Mouse (Mus musculus) left cerebral cortex, adult 9 months (tissue): ENCODE results near the gene Lyzl6.

Experiments
- DNase-seq, 2 experiments: peaks; one replicate each; pipeline ENCODE4 v3.0.0; 2022; ENCODE audit warnings: low spot score in 2 of 2

The Lyzl6 gene

DNA sequence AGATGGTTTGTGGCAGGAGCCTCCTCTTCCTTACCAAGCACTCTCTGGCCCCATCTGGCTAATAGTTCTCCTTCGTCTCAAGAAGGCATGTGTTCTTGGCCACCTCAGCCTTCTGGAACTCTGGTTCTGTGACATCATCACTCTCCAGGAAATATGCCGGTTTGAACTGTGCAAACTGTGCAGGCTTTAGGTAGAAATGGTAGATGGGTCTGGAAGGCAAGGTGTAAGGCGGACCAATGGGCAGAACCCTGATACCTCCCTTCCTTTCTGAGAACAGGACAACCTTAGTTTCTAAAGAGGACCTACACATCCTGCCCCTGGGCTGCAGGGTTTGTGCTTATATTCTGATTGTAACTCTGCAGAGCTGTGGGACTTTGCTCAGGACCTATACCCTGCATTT, at the start of gene Lyzl6:
Gene Lyzl6 (minus strand): TSS at position 101 of the 400 bp plus-strand sequence.
- DNase-seq: no peak

DNA sequence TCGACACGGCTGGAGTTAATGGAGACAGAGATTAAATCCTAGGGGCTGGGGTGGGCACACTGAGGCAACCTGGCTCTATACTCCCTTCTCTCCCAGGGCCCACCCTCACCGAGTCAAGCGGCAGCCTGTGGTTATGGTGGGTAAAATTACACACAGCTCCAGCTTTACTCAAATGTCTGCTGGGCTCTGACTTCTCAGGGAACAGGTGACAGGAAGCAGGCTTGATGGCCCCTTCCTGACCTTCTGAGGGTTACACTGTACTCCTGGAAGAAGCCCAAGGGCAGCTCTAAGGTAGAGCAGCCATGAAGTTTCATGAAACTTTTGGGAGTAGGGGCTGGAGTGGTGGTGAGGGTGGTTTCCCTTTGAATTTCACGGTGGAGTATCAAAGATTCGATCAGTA, 48.0 kb upstream of the Lyzl6 start:
- no peak for DNase-seq

DNA sequence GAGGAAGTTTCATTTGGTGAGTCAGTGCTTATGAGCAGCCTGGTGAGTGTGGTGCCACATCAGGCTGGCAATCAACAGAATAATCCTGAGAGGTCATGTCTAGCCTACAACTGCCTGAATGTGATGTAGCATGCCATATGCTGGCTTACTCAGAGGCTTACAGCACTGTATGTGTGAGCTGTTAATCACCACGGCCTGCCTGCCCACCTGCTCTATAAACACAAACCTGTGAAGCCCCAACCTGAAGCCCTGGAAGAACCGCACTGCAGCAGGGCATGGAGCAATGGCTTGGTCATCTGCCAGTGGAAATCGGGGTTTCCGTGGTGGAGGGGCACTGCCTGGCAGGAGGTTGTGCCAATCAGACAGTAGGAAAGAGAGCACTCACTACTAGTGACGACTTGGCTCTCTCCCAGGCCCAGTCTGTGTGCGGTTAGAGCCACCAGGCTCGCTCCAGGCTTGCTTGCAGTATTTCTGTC, 46.6 kb upstream of the Lyzl6 start:
- DNase-seq: peak in 1 of 2 experiments; percentile 52

DNA sequence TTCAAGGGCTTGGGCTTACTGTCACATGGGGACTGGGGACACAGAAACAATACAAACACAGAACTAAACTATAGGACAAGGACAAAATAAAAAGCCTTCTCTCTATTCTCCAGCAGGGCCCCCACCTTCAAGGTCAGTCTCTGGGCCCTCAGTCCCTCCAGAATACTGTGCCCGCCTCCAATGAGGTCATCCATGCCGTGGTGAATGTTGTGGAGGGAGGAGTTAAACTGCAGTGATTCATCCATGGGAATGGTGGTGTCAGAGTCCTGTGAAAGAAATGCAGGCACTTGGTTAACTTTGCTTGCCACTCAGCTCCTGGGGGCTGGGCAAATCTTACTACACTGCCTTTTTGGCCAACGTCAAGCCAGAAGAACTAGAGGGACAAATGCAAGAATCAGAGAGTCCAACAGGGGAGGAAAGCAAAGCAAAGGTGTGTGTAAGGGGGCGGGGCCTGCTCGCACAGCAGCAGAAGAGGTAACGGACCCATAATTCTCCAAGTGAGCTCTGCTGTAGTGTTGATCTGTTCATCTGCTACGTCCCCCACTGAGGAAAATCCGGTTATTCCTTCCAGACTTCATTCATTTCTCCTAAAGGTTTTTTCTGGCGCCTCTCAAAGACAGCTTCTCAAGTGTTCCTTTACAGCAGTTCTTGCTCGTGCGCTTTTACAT, 45.1 kb upstream of the Lyzl6 start:
- DNase-seq: no peak

DNA sequence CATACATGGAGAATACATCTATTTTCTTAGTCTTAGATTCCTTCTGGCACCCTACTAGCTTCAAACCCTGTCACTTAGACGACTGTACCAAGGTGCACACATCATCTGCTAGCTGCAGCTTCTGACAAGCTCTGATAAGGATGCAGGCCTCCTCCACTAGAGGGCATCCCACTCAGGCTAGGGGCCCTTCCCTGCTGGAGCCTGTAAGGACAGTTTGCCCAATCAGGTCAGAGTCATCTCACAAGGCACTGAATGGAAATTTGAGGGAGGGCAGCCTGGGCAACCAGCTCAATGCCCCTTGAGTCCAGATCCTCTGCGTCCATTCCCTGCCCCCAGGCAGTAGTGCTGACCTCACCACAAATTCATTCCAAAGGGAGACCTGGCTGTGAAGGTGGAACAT, 38.4 kb upstream of the Lyzl6 start:
- peak in 1 of 2 experiments; percentile 56 for DNase-seq

DNA sequence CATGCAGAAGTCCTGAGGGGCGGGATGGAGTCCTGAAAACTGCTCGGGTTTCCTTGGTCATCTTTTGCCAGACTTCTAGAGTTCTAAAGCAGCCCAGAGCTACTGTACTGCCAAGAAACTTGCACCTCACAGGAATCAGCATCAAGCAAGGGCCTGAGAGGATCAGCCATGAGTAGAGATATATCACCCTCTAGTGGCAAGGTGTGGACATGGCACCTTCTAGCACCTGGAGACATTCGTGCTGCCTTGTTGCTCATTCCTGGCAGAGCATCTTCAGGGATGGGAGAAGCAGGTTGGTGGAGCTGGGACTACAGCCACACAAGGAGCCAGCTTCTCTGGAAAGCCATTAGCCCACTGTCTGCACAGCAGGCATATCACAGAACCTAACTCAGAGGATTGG, 36.9 kb upstream of the Lyzl6 start:
- peak in 1 of 2 experiments; percentile 92 for DNase-seq

DNA sequence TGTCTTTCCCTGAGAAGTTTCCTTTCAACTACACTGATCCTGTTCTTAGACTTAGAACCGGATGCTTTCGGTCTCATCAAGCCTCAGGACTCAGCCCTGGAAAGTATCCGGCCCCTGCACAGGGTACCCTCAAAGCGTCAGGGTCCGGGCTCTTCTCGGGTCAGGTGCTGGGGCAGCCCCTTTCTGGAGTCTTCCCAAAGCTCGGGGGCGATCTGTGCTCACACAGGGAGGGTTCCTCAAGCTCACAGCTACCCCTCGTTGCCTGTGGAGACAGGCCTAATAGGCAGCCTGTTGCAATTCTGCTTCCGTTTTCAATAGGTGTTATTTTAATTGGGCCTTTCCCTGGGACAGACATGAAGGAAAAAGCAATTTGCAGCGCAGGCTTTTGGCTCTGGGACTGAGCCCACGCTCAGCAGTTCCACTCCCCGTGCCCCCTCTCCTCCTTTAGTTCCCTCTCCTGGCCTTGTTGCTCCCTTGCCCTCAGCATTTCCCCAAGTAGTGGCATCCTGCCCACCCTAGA, 28.3 kb upstream of the Lyzl6 start:
- DNase-seq: no peak

DNA sequence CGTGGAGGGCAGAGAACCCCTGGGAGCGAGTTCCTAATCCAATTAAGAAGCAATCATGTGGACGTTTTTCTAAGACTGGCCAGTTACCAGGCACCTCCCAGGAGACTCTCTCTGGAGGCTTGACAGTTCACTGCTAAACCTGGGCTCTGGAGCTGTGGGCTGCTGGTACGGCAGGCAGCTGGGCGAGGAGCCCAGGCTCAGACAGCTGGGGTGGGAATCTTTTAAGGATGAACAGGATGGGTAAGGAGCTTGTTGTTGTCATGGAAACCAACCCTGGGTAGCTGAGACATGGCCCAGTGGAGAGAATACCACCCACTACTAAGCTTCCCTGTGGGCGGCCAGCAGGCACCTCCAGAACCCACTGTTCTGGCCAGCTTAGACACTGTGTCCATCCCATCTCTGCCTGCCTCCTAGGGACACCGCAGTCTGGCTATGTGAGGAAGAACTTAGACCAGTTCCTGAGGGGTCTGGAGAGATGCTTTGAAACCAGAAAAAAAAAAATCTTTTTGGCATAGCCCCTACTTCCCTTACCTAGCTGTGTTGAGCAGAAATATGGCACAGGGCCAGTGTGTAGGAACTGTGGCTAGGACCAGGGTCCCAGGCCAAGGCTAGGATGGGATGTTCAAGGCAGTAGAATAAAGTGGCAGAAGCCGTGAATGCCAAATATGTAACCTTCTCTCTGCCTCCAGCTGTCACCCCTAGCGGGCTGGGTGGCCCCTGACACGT, 27.7 kb upstream of the Lyzl6 start:
- DNase-seq: peak; percentile 93

DNA sequence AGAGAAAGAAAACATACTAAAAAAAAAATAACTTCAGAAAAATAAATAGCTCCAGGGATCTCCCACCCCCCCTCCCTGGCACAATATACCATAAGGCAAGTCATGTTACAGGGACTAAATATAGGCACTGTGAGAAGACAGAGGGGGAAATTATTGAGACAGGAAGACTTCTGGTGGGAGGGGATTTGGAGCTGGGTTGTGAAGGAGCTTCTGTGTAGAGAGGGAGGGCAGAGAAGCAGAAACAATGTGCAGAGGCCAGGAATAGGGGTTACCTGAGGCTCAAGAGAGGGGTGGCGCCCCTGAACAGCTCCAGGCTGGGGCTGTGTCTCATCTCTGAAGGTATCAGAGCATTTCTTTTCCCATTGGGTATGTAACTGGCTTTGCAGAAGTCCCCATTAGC, 27.0 kb upstream of the Lyzl6 start:
- no peak for DNase-seq

DNA sequence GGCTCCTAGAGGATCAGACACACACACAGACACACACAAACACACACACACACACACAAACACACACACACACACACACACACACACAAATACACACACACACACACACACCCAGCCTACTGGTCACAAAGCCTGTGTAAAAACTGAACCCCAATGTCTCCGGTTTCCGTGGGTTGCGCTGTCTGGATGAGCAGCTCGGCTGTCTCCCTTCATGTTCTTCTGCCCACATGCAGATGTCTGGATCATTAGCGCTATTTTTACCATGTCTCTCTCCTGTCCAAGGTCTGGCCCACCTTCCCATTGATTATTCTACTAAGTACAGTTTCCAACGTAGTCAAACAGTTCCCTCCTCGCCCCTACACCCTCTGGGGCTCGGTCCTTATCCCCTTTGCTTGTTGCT, 24.4 kb upstream of the Lyzl6 start:
- peak in 1 of 2 experiments; percentile 50 for DNase-seq

DNA sequence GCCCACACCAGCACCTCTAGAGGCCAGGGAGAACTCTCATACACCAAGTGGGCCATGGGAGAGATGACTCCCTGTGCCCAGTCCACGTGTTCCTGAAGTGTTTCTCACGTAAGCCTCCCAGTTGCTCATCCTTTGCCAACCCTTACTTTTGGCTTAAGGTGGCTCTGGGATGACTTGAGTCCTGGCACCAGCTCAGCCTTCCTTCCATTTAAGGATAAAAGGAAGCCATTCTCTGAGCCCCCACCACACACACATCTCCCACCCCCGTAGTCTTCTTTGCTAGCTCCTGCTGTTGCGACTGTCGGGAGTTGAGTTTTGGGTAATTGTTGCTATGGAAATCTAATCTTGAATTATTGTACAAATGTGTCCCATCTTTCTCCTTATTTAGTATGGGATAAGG, 23.9 kb upstream of the Lyzl6 start:
- peak in 1 of 2 experiments; percentile 90 for DNase-seq

DNA sequence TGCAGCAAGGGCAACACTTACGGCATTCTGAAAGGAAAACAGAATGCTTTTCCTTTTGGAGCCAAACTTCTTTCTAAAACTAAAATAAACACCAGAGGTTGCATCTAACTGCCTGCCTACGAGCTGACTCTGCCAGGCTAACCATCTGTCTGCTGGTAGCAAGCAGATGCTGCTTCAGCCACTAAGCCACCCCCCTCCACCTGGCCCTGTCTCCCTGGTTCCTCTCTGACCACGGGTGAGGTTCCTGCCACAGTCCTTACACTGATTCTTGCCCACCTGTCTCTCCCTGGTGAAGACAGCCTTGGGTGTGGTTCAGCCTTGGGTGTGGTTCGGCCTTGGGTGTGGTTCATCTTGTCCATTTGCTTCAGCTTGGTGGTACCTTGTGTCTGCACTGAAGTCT, 23.2 kb upstream of the Lyzl6 start:
- peak in 1 of 2 experiments; percentile 78 for DNase-seq

DNA sequence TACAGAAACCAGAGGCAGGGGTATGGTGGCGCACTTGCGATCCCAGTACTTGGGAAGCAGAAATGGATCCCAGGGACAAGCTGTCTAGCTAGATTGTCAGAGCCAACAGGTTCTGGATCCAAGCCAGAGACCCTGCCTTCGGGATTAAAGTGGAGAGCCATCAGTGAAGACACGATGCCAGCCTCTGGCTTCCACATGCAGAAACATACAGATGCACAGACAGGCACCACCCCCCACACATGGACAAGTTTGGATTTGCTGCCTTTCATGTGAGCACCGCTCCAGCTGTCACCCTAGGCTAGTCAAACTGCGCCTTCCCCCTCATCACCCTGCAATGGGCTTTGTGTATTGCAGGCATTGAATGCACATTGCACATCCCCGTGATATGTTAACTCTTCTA, 19.5 kb upstream of the Lyzl6 start:
- peak in 1 of 2 experiments; percentile 39 for DNase-seq

DNA sequence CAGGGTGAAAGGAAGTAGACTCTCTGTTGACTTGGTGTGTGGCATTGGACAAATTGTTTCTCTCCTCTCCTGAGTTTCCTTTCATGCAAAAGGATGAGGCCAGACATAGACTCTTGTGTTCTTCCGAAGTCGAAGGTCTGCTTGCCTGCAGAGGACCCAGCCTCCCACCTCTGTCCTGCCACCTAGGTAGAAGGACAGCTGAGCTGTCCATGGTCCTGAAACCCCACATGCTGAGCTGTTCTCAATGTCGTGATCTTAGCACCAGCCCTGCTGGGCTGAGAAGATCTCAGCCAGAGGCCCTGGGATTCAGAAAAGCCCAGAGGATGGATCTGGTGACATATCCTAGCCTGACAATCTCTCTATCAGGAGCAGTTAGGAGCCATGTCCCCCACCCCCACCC, 17.8 kb upstream of the Lyzl6 start:
- no peak for DNase-seq

DNA sequence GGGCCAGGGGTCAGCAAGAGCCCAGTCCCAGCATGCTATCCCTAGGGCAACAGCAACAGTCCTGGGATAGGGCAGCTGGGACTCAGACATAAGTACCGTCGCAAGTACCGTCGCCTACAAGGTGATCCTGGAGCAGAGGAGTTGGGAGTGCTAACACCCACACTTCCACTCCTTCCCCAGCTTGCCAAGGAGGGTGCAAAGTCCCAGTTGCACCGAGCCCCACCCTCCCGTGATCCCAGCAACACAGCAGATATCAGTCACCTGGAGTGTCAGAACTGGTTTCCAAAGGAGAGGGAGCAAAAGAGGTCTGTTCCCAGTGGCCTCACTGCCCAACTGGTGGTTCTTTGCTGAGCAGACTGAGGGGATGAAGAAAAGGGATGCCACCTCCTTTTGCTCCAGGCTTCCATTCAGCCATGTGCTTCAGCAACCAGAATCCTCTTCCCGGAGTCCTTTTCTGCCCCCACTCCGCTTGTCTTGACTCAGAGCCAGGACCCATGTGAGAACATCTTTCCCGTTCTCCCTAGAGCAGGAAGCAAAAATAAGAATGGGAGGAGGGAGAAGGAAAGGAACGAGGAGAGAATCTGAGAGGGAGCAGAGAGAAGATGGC, 14.8 kb upstream of the Lyzl6 start:
- peak in 1 of 2 experiments; percentile 75 for DNase-seq

DNA sequence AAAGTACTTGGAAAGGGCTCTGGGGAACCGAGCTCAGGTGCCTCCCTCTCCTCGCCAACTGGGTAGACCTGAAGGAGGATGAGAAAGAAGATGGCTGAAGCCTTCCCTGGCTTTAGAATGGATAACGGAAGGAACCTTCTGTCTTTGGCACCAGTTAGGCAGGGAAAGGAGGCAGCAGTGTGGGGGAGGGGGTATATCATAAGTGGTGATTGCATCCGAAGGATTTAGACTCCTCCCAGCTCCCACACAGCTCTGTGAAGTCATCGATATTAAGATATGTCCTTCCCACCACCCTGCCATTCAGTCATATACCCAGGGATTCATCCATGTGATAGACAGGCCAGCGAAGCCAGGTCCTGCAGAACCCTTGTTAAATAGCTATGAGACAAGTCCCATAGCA, 12.7 kb upstream of the Lyzl6 start:
- peak in 1 of 2 experiments; percentile 65 for DNase-seq

DNA sequence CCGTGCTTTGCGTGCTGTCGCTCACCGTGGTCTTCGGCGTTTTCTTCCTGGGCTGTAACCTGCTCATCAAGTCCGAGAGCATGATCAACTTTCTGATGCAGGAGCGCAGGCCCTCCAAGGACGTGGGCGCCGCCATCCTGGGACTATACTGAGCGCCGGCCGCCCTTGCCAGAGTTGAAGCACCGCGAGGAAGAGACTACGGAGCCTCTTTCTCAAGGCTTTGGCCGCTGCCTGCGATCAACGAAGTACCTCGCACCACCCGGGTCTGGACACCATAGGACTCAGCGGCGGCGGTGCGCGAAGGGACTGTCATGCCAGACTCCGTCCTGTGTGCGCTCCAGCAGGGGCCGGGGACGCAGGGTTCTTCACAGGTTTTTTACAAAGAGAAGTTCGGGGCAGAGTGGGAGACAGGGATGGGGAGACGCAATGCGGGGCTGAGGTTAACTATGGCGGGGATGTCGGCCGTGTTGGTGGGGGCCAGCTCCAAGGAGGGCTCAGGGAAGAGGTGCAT, 11.3 kb upstream of the Lyzl6 start:
- DNase-seq: peak in 1 of 2 experiments; percentile 38

DNA sequence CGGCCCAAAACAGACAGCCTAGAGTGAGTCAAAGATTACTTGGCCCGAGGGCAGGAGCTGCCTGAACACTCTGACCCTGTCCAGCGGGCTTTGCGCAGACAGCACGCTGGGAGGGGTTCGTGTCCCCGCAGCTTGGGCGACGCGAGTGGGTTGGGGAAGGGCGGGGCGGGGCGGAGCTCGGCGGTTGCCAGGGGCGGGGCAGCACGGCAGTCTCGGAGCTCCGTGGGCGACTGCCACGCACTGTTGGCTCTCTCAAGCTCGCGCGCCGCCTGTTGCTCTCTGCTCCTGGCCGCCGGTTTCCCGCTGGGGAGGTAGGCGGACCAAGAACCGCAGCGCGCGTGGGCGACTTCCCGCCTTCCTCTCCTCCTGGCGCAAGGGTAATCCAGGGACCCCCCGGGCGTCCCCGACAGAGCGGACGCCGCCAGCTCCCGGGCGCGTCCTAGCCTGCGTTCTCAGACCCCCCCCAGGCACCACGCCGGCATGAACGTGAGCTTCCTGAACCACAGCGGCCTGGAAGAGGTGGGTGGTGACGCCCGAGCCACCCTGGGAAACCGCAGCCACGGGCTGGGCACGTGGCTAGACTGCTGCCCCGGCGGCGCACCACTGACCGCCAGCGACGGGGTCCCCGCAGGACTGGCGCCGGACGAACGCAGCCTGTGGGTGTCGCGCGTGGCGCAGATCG, 10.8 kb upstream of the Lyzl6 start, which contains the start of gene Rprml:
Gene Rprml (plus strand): TSS at position 270 of the 682 bp plus-strand sequence.
- peak in 1 of 2 experiments; percentile 87 for DNase-seq

DNA sequence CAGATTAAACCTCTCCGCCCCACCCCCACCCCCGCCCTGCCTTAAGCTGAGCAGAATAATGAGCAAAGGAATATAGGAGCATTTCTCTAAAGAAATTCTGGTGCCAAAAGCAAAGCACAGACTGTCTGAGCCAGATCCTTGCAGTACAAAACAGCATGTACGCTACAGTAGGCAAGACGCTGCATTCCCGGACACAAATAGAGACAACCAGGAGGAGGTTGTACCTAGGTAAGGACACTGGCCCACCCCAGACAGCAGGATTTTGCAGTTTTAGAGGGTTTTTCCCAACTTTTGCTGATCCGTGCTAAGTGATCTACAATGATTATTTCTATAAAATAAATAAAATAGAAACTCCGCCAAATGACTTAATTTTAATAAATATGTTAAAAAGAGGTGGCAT, 10.0 kb upstream of the Lyzl6 start:
- peak in 1 of 2 experiments; percentile 42 for DNase-seq

DNA sequence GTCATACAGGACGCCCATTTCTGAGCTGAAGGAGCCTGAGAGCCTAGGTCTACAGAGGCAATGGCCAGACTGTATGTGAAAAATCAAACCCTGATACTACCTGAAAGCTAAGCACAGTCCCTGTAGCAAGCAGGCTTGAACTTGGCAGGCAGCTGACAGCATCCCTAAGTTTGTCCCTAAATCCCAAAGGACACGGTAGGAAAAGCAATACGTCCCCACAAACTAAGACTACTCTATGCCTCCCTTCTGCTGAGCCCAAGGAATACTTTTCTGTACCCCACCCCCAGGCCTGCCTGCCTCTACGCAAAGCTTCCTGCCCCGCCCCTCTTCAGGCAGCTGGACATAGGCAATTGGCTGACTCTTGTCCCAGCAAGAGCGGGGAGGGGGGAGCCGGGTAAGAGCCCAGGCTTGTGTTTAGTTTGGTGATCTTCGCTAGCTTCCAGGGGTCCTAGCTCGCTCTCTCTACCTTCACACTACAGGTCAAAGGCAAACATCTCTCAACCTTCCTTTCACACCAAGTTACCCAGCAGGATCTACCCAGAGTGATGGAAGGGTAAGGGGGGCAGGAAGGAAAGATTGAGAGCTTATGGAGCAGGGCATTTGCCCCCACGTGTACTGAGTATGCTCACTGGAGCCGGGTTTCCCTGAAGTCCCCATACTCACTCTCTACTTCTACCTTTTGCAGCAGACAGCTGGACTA, 9.4 kb upstream of the Lyzl6 start:
- DNase-seq: no peak

DNA sequence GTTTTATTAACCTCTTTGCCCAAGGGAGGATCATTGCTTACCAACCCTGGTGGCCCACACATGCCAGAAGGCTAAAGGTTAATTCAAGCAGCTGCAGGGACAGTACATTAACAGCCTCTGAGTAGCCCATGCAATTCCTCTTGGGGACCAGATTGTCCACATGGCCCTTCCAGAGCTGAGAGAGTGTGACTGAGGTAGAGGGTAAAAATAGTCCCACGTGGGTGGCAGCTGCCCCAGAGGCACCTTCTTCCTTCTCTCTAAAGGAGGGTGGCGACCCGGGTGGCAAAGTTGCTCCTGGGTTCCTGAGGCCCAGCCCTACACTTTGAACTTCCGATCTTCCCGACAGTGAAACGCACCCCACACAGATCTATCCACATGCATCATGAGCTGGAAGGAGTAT, 7.6 kb upstream of the Lyzl6 start:
- DNase-seq: no peak
